12 mouse cellular contexts compared by ENCODE assay signal in the genomic region with DNA sequence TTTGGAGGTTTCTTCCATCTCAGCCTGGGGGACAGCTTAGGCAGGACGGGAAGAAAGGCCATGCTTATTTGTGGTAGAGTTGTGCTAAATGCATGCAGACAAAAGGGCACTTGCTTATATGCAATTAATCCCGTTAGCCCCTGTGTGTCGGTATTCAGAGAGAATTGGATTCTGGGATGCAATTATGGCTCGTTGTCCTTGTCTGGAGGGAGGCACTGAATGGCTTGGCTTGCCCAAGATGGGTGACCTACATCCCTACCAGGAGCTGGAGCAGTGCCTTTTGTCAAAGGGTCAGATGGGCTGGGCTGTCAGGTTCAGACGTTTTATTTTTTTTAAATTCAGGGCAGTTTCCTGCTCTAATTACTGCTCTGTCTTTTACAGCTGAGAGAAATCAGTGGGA.
"Had no signal": no experiment of that assay in that cellular context is flagged by ENCODE, and none has a peak within 500 bp of the region (broad histone marks: within the 10 kb centered on the region; RNA-seq: fewer than 3 reads in every experiment).

No protein-coding gene starts in this region.

- H3K27me3 ChIP-seq: liver, embryonic 15.5 days had no signal

- H3K27ac ChIP-seq: left cerebral cortex, adult 2 months; limb, embryonic 10.5 days; liver, embryonic 15.5 days; stomach, postnatal 0 days had no signal

- ATAC-seq: lung, postnatal 0 days; midbrain, embryonic 16.5 days had no signal

- H3K4me1 ChIP-seq: limb, embryonic 10.5 days; liver, embryonic 15.5 days had no signal

- H3K4me2 ChIP-seq: liver, embryonic 11.5 days; liver, embryonic 15.5 days had no signal

- H3K9me3 ChIP-seq: limb, embryonic 10.5 days; liver, embryonic 15.5 days had no signal

- H3K36me3 ChIP-seq: limb, embryonic 10.5 days; liver, embryonic 15.5 days had no signal

- DNase-seq: kidney, postnatal 10 days; kidney, postnatal 4 days; lung, adult 2 months; lung, postnatal 36 days; thymus, postnatal 4 days had no signal

- H3K9ac ChIP-seq: liver, embryonic 15.5 days had no signal

- H3K4me3 ChIP-seq: left cerebral cortex, adult 2 months; limb, embryonic 10.5 days; liver, embryonic 15.5 days had no signal
